Mouse (Mus musculus) stomach, postnatal 0 days (tissue): ENCODE measurements at regions not wholly inside any gene's neighbourhood (a gene's known extent, or its start where the extent isn't known, plus 50 kb on each side); places are given as distances from the start of the nearest gene placed in this dataset.

Experiments used
- CTCF ChIP-seq: IDR thresholded peaks from 2 replicates; pipeline ENCODE4 v1.5.1; 2016; ENCODE audit warnings: antibody characterized with exemption, low read depth, mild to moderate bottlenecking, moderate library complexity
- EP300 ChIP-seq: optimal IDR thresholded peaks from 2 replicates; pipeline ENCODE3; 2016; ENCODE audit warnings: antibody characterized with exemption

- TF ChIP-seq CTCF: no peak
- no peak for TF ChIP-seq EP300
These were observed 119.2 kb upstream of the Hes1 start for GRCm38 (mm10) chr16:29944966-29945365.
